8 mouse cellular contexts compared by ENCODE assay signal in genomic region chr10:80620796-80621689, GRCm38 (mm10). TPM values are rescaled to one million over a fixed set of nuclear protein-coding genes. Genes with fewer than 3 reads are reported as not detected.
DNase-seq lines count a peak whose midpoint lies in the region; ATAC-seq and TF ChIP-seq lines count a peak whose summit lies in the region.

No protein-coding gene starts in this region.

- intact Hi-C loops in left cerebral cortex, postnatal 36 days (cut with DNase I), result no loop called here

- H3K4me1 ChIP-seq in kidney, embryonic 14.5 days (ENCODE audit: control insufficient read depth, insufficient read depth, low read length), result peaks cover 26% of the 10 kb centered on the region
- peaks cover 2 to 16% of the 10 kb centered on the region in 2 experiments; a peak in 2 of 4 replicates for H3K4me1 ChIP-seq in ES-E14 (ENCODE audit: control insufficient read depth in 2 of 2, insufficient read depth in 2 of 2, low read length in 2 of 2, poor library complexity in 1 of 2)
- peaks cover 53% of the 10 kb centered on the region for H3K4me1 ChIP-seq in forebrain, embryonic 10.5 days
- H3K4me1 ChIP-seq in liver, embryonic 11.5 days (replicated peaks; ENCODE audit: control insufficient read depth, insufficient read depth, low read length), result peaks cover 28% of the 10 kb centered on the region

- peak overlapping the region; percentile 52 for H3K9ac ChIP-seq in kidney, embryonic 14.5 days (ENCODE audit: low read depth, low read length)
- H3K9ac ChIP-seq in ES-E14 (ENCODE audit: insufficient read depth, low read depth, low read length, poor library complexity, severe bottlenecking), result peak overlapping the region; percentile 37
- H3K9ac ChIP-seq in liver, embryonic 11.5 days (ENCODE audit: low read depth, low read length), result peak overlapping the region; percentile 69

- H3K9me3 ChIP-seq in kidney, embryonic 14.5 days (ENCODE audit: control insufficient read depth, low read length), result no peaks in the 10 kb centered on the region
- H3K9me3 ChIP-seq in ES-E14 (ENCODE audit: control insufficient read depth, insufficient read depth, low read depth, low read length), result no peaks in the 10 kb centered on the region
- H3K9me3 ChIP-seq in forebrain, embryonic 10.5 days, result no peaks in the 10 kb centered on the region
- H3K9me3 ChIP-seq in liver, embryonic 11.5 days (ENCODE audit: control insufficient read depth, low read length), result no peaks in the 10 kb centered on the region

- H3K4me3 ChIP-seq in kidney, embryonic 14.5 days (ENCODE audit: low read length), result peak overlapping the region; percentile 74
- H3K4me3 ChIP-seq in ES-E14 (ENCODE audit: insufficient read depth in 1 of 2, low read depth in 1 of 2, low read length in 2 of 2, poor library complexity in 1 of 2, severe bottlenecking in 1 of 2), result peak overlapping the region; percentile 65 to 67
- H3K4me3 ChIP-seq in forebrain, embryonic 10.5 days, result peak overlapping the region; percentile 84
- peak overlapping the region; percentile 90 for H3K4me3 ChIP-seq in liver, embryonic 11.5 days (ENCODE audit: low read depth, low read length)

- H3K27ac ChIP-seq in kidney, embryonic 14.5 days (ENCODE audit: low read depth, low read length), result peak overlapping the region; percentile 95
- peak overlapping the region; percentile 91; the same call in 1 of the 2 replicates for H3K27ac ChIP-seq in ES-E14 (ENCODE audit: insufficient read depth, low read depth, low read length, poor library complexity, severe bottlenecking)
- peak overlapping the region; percentile 96 for H3K27ac ChIP-seq in forebrain, embryonic 10.5 days
- peak overlapping the region; percentile 91; the same call in 1 of the 2 replicates for H3K27ac ChIP-seq in liver, embryonic 11.5 days (ENCODE audit: low read depth, low read length)

- no peak for DNase-seq in kidney, adult 9 months
- DNase-seq in ES-E14 (ENCODE audit: low read depth, low spot score) (no peak), adipocyte (ENCODE audit: low spot score) (no peak)
- no peak for DNase-seq in forebrain, embryonic 10.5 days (ENCODE audit: extremely low spot score, low spot score)
- DNase-seq in liver, embryonic 11.5 days (ENCODE audit: low spot score), result no peak
- no peak for DNase-seq in gastrocnemius, adult 18-20 months (ENCODE audit: low spot score)
- no peak for DNase-seq in left cerebral cortex, postnatal 36 days (ENCODE audit: low spot score in 2 of 2)

- no peak for ATAC-seq in kidney, embryonic 14.5 days (ENCODE audit: low FRiP score, low TSS enrichment)
- no peak for ATAC-seq in liver, embryonic 11.5 days (replicated peaks; ENCODE audit: low FRiP score)

- peaks cover 5% of the 10 kb centered on the region for H3K36me3 ChIP-seq in kidney, embryonic 14.5 days (ENCODE audit: control insufficient read depth, insufficient read depth, low read length)
- peaks cover 15% of the 10 kb centered on the region; the same call in 1 of the 2 replicates for H3K36me3 ChIP-seq in ES-E14 (ENCODE audit: control insufficient read depth, insufficient read depth, low read length, poor library complexity, severe bottlenecking)
- H3K36me3 ChIP-seq in forebrain, embryonic 10.5 days (replicated peaks), result peaks cover 19% of the 10 kb centered on the region
- H3K36me3 ChIP-seq in liver, embryonic 11.5 days (ENCODE audit: control insufficient read depth, insufficient read depth, low read length), result 0 out of 2 replicates have a peak, but pooled peaks cover under 1% of the 10 kb centered on the region

- 43% methylated on average over 16 of the region's 16 CpGs for WGBS in kidney, embryonic 14.5 days
- 57% methylated on average over 16 of the region's 16 CpGs for WGBS in forebrain, embryonic 10.5 days
- 56% methylated on average over 16 of the region's 16 CpGs for WGBS in liver, embryonic 11.5 days

- in situ Hi-C loops in ES-E14 (cut with MboI; ENCODE audit: low sequenced_read_pairs in 2 of 2, unreplicated experiment in 2 of 2), result no loop called here

- no peaks in the 10 kb centered on the region for H3K27me3 ChIP-seq in kidney, embryonic 14.5 days (ENCODE audit: control insufficient read depth, insufficient read depth, low read length)
- no peaks in the 10 kb centered on the region for H3K27me3 ChIP-seq in forebrain, embryonic 10.5 days (ENCODE audit: poor library complexity, severe bottlenecking)
- H3K27me3 ChIP-seq in liver, embryonic 11.5 days (replicated peaks; ENCODE audit: control insufficient read depth, insufficient read depth, low read length), result no peaks in the 10 kb centered on the region

- peak overlapping the region; percentile 82 for H3K4me2 ChIP-seq in kidney, embryonic 14.5 days (replicated peaks; ENCODE audit: low read depth, low read length)
- H3K4me2 ChIP-seq in liver, embryonic 11.5 days, result peak overlapping the region; percentile 92

TF ChIP-seq in ES-E14, 5 proteins besides CTCF, POLR2A, EP300 and RAD21:
- TF ChIP-seq MAFK (IDR thresholded peaks at IDR 0.05; ENCODE audit: insufficient read depth, low read depth, low read length), result no peak

RNA-seq across cellular contexts. Expression of gene Csnk1g2, which starts 1.6 kb away (rescaled TPM):
- 127 and 134 TPM in 2 replicates for polyA plus RNA-seq in kidney, embryonic 14.5 days (2014; fragmentation: Nextera tagmentation; extraction: Ambion mirVana)
- total RNA-seq in ES-E14 (2012; rRNA removed), result 138 and 167 TPM in 2 replicates
- polyA plus RNA-seq in forebrain, embryonic 10.5 days (2016; fragmentation: Nextera tagmentation; extraction: Ambion mirVana), result 123 and 133 TPM in 2 replicates
- 92.3 and 96.1 TPM in 2 replicates for polyA plus RNA-seq in liver, embryonic 11.5 days (2014; fragmentation: Nextera tagmentation; extraction: Ambion mirVana)
- total RNA-seq in gastrocnemius, adult 18-20 months (2021), result 100 to 1,000 TPM in 1 of 2 experiments, 10 to 100 TPM in 1; 97.2 to 128 TPM
- 100 to 1,000 TPM; 208 to 256 TPM for total RNA-seq in left cerebral cortex, postnatal 36 days (2021)

RNA-seq across cellular contexts. Expression of gene Gm49322, which starts 15.2 kb away (rescaled TPM):
- 1.9 and 2.5 TPM in 2 replicates for polyA plus RNA-seq in kidney, embryonic 14.5 days (2014; fragmentation: Nextera tagmentation; extraction: Ambion mirVana)
- total RNA-seq in ES-E14 (2012; rRNA removed), result 8.4 and 9.7 TPM in 2 replicates
- 4.7 and 5.6 TPM in 2 replicates for polyA plus RNA-seq in forebrain, embryonic 10.5 days (2016; fragmentation: Nextera tagmentation; extraction: Ambion mirVana)
- polyA plus RNA-seq in liver, embryonic 11.5 days (2014; fragmentation: Nextera tagmentation; extraction: Ambion mirVana), result 3.6 TPM in 2 replicates
- under 1 TPM; 0.14 to 0.26 TPM for total RNA-seq in gastrocnemius, adult 18-20 months (2021)
- 1 to 10 TPM; 2.6 to 3.6 TPM for total RNA-seq in left cerebral cortex, postnatal 36 days (2021)

RNA-seq across cellular contexts. Expression of gene Adat3, which starts 18.4 kb away (rescaled TPM):
- polyA plus RNA-seq in kidney, embryonic 14.5 days (2014; fragmentation: Nextera tagmentation; extraction: Ambion mirVana), result 8.0 and 8.8 TPM in 2 replicates
- 12.2 and 12.7 TPM in 2 replicates for total RNA-seq in ES-E14 (2012; rRNA removed)
- polyA plus RNA-seq in forebrain, embryonic 10.5 days (2016; fragmentation: Nextera tagmentation; extraction: Ambion mirVana), result 10.7 and 11.9 TPM in 2 replicates
- 9.7 TPM in 2 replicates for polyA plus RNA-seq in liver, embryonic 11.5 days (2014; fragmentation: Nextera tagmentation; extraction: Ambion mirVana)
- under 1 TPM in 1 of 2 experiments, not detected in 1; 0.69 TPM for total RNA-seq in gastrocnemius, adult 18-20 months (2021)
- 1 to 10 TPM; 1.7 to 4.0 TPM for total RNA-seq in left cerebral cortex, postnatal 36 days (2021)

RNA-seq across cellular contexts. Expression of gene Scamp4, which starts 18.4 kb away (rescaled TPM):
- 88.5 and 103 TPM in 2 replicates for polyA plus RNA-seq in kidney, embryonic 14.5 days (2014; fragmentation: Nextera tagmentation; extraction: Ambion mirVana)
- 54.8 and 83.8 TPM in 2 replicates for total RNA-seq in ES-E14 (2012; rRNA removed)
- 91.5 and 93.0 TPM in 2 replicates for polyA plus RNA-seq in forebrain, embryonic 10.5 days (2016; fragmentation: Nextera tagmentation; extraction: Ambion mirVana)
- 93.9 and 94.3 TPM in 2 replicates for polyA plus RNA-seq in liver, embryonic 11.5 days (2014; fragmentation: Nextera tagmentation; extraction: Ambion mirVana)
- 10 to 100 TPM; 19.0 to 20.1 TPM for total RNA-seq in gastrocnemius, adult 18-20 months (2021)
- total RNA-seq in left cerebral cortex, postnatal 36 days (2021), result 10 to 100 TPM; 40.1 to 45.1 TPM

RNA-seq across cellular contexts. Expression of gene Abhd17a, which starts 30.9 kb away (rescaled TPM):
- 125 and 130 TPM in 2 replicates for polyA plus RNA-seq in kidney, embryonic 14.5 days (2014; fragmentation: Nextera tagmentation; extraction: Ambion mirVana)
- total RNA-seq in ES-E14 (2012; rRNA removed), result 67.9 and 68.7 TPM in 2 replicates
- 71.8 and 75.5 TPM in 2 replicates for polyA plus RNA-seq in forebrain, embryonic 10.5 days (2016; fragmentation: Nextera tagmentation; extraction: Ambion mirVana)
- 89.7 and 96.5 TPM in 2 replicates for polyA plus RNA-seq in liver, embryonic 11.5 days (2014; fragmentation: Nextera tagmentation; extraction: Ambion mirVana)
- total RNA-seq in gastrocnemius, adult 18-20 months (2021), result 10 to 100 TPM; 62.4 to 64.3 TPM
- 100 to 1,000 TPM; 181 to 238 TPM for total RNA-seq in left cerebral cortex, postnatal 36 days (2021)
